Mouse (Mus musculus): Measurements from ENCODE around the gene Mcm9. TPM values are rescaled to one million over a fixed set of nuclear protein-coding genes. Genes with fewer than 3 reads are reported as not detected.

Gene Mcm9
- total and polyA plus RNA-seq, 2 experiments from 2014 or later, result 7.7 to 8.0 TPM

DNA sequence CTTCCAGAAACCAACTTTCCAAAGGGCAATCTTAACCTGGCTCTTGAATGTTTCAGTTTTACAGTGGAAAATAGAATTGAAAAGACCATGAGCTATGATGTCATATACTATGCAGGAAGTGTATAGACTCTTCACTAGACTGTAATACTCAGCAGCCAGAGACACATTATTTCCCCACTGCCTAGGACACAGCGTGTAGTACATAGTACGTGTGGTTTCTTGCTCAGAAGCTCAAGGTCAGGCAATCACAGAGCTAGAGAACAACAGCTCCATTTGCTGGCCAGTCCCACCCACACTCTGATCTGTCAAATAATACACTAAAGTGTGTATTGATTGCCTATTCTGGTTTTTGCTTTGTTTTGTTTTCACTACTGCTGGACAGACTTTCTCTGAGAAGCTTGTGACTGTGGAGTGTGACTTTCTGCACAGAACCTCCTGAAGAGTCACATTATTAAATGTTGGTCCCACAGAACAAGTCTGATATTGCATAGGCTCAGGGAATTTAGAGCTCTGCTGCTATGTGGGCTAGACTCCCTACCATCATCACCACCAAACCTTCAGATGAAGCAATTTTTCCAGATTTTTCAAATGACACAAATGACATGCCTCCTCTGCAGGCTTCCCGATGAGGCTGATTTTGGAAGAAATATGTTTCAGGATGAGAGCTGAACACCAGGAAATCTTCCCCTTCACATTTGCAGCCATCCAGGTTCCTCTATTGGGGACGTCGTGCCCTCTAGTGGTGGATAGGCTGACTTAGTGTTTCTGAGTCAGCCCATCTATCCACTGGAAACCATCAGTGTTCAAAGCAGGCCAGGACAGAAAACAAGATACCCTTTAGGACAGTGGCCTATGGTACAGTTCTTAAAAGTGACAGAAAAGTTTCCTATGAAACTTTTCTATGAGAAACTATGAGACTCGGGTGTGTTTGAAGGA is 102.1 kb downstream of the Mcm9 start:
- Histone ChIP-seq H3K27me3 (ENCODE audit: insufficient read depth, low read length) (no peaks in the 10 kb centered on the region), H3K27ac (no peak overlapping the region), H3K4me2 (ENCODE audit: low read depth, low read length) (no peak overlapping the region), H3K4me3 (ENCODE audit: low read length) (no peak overlapping the region), H3K9me3 (ENCODE audit: low read length) (no peaks in the 10 kb centered on the region), H3K9ac (replicated peaks; ENCODE audit: low read length) (no peak overlapping the region), H3K36me3 (ENCODE audit: insufficient read depth, low read length) (no peaks in the 10 kb centered on the region), H3K4me1 (ENCODE audit: insufficient read depth, low read length) (no peaks in the 10 kb centered on the region)
- peak; percentile 91 for TF ChIP-seq CTCF (IDR thresholded peaks at IDR 0.05; ENCODE audit: low read depth)
- peak; percentile 86 for ATAC-seq
- 29% methylated on average over 6 of the region's 6 CpGs for WGBS
- DNase-seq (ENCODE audit: low spot score), result peak; percentile 86

- H3K4me1 ChIP-seq (ENCODE audit: insufficient read depth, low read length), result no peaks in the 10 kb centered on the region
- no peak for TF ChIP-seq CTCF (IDR thresholded peaks at IDR 0.05; ENCODE audit: low read depth)
- no peaks in the 10 kb centered on the region for H3K9me3 ChIP-seq (ENCODE audit: low read length)
- no peak overlapping the region for H3K4me3 ChIP-seq (ENCODE audit: low read length)
- no peak for ATAC-seq
- no peak overlapping the region for H3K4me2 ChIP-seq (ENCODE audit: low read depth, low read length)
- H3K27me3 ChIP-seq (ENCODE audit: insufficient read depth, low read length), result no peaks in the 10 kb centered on the region
- no peaks in the 10 kb centered on the region for H3K36me3 ChIP-seq (ENCODE audit: insufficient read depth, low read length)
- H3K9ac ChIP-seq (replicated peaks; ENCODE audit: low read length), result no peak overlapping the region
- 89% methylated on average over 3 of the region's 3 CpGs for WGBS
- DNase-seq (ENCODE audit: low spot score), result no peak
- H3K27ac ChIP-seq, result no peak overlapping the region
Measured at GRCm38 (mm10) chr10:53527344-53527743, 102.9 kb downstream of the Mcm9 start.

- no peak overlapping the region for H3K27ac ChIP-seq
Measured at GRCm38 (mm10) chr10:53526350-53526749, 103.9 kb downstream of the Mcm9 start.

GRCm38 (mm10) chr10:53525265-53525976 is 104.8 kb downstream of the Mcm9 start:
- ATAC-seq (no peak), DNase-seq (ENCODE audit: low spot score) (no peak)
- no peak for TF ChIP-seq CTCF (IDR thresholded peaks at IDR 0.05; ENCODE audit: low read depth)

More at GRCm38 (mm10) chr10:53526350-53526749, 103.9 kb downstream of the Mcm9 start:
- no peak for ATAC-seq
- Histone ChIP-seq H3K9me3 (ENCODE audit: low read length) (no peaks in the 10 kb centered on the region), H3K9ac (replicated peaks; ENCODE audit: low read length) (no peak overlapping the region), H3K4me2 (ENCODE audit: low read depth, low read length) (no peak overlapping the region), H3K27me3 (ENCODE audit: insufficient read depth, low read length) (no peaks in the 10 kb centered on the region), H3K4me1 (ENCODE audit: insufficient read depth, low read length) (no peaks in the 10 kb centered on the region), H3K4me3 (ENCODE audit: low read length) (no peak overlapping the region), H3K36me3 (ENCODE audit: insufficient read depth, low read length) (no peaks in the 10 kb centered on the region)
- no peak for DNase-seq (ENCODE audit: low spot score)
- WGBS, result 93% methylated on average over 2 of the region's 2 CpGs
- no peak for TF ChIP-seq CTCF (IDR thresholded peaks at IDR 0.05; ENCODE audit: low read depth)

GRCm38 (mm10) chr10:53519068-53519954 is 110.9 kb downstream of the Mcm9 start:
- Histone ChIP-seq H3K27ac (peak overlapping the region; percentile 73; the same call in 1 of the 2 replicates), H3K27me3 (ENCODE audit: insufficient read depth, low read length) (no peaks in the 10 kb centered on the region), H3K4me1 (ENCODE audit: insufficient read depth, low read length) (peaks cover 9% of the 10 kb centered on the region; the same call in 1 of the 2 replicates), H3K36me3 (ENCODE audit: insufficient read depth, low read length) (no peaks in the 10 kb centered on the region), H3K9ac (replicated peaks; ENCODE audit: low read length) (no peak overlapping the region), H3K4me3 (ENCODE audit: low read length) (no peak overlapping the region), H3K4me2 (ENCODE audit: low read depth, low read length) (no peak overlapping the region), H3K9me3 (ENCODE audit: low read length) (no peaks in the 10 kb centered on the region)
- no peak for ATAC-seq
- no peak for TF ChIP-seq CTCF (IDR thresholded peaks at IDR 0.05; ENCODE audit: low read depth)
- peak; percentile 16 for DNase-seq (ENCODE audit: low spot score)
- WGBS, result 45% methylated on average over 14 of the region's 14 CpGs

More at GRCm38 (mm10) chr10:53525265-53525976, 104.8 kb downstream of the Mcm9 start:
- no peaks in the 10 kb centered on the region for H3K4me1 ChIP-seq (ENCODE audit: insufficient read depth, low read length)
- H3K9me3 ChIP-seq (ENCODE audit: low read length), result no peaks in the 10 kb centered on the region
- H3K27me3 ChIP-seq (ENCODE audit: insufficient read depth, low read length), result no peaks in the 10 kb centered on the region
- no peaks in the 10 kb centered on the region for H3K36me3 ChIP-seq (ENCODE audit: insufficient read depth, low read length)
- no peak overlapping the region for H3K4me3 ChIP-seq (ENCODE audit: low read length)
- H3K27ac ChIP-seq, result no peak overlapping the region
- H3K4me2 ChIP-seq (ENCODE audit: low read depth, low read length), result no peak overlapping the region
- no peak overlapping the region for H3K9ac ChIP-seq (replicated peaks; ENCODE audit: low read length)
- 81% methylated on average over 3 of the region's 3 CpGs for WGBS

- Histone ChIP-seq H3K27ac (peak overlapping the region; percentile 73), H3K27me3 (ENCODE audit: insufficient read depth, low read length) (no peaks in the 10 kb centered on the region), H3K36me3 (ENCODE audit: insufficient read depth, low read length) (no peaks in the 10 kb centered on the region), H3K9ac (replicated peaks; ENCODE audit: low read length) (no peak overlapping the region), H3K4me1 (ENCODE audit: insufficient read depth, low read length) (peaks cover 9% of the 10 kb centered on the region; the same call in 1 of the 2 replicates), H3K9me3 (ENCODE audit: low read length) (no peaks in the 10 kb centered on the region), H3K4me2 (ENCODE audit: low read depth, low read length) (no peak overlapping the region), H3K4me3 (ENCODE audit: low read length) (no peak overlapping the region)
- WGBS, result 40% methylated on average over 8 of the region's 8 CpGs
- TF ChIP-seq CTCF (IDR thresholded peaks at IDR 0.05; ENCODE audit: low read depth), result no peak
- DNase-seq (ENCODE audit: low spot score) (peak; percentile 31), ATAC-seq (peak; percentile 70; the same call in 1 of the 2 replicates)
Measured at GRCm38 (mm10) chr10:53518599-53518913, 111.7 kb downstream of the Mcm9 start.

All from hindbrain, postnatal 0 days (tissue).